Mouse (Mus musculus): ENCODE data around the gene Alkbh3.

GRCm38 (mm10) chr2:94010335-94011291, at the start of gene Alkbh3:
- TF ChIP-seq CHD2 (IDR thresholded peaks at IDR 0.05; ENCODE audit: low read depth, low read length) (no peak), HCFC1 (IDR thresholded peaks at IDR 0.05; ENCODE audit: borderline replicate concordance, insufficient read depth, low read length) (peak; percentile 86), ZNF384 (IDR thresholded peaks at IDR 0.05; ENCODE audit: low read depth, low read length) (no peak), MAFK (IDR thresholded peaks at IDR 0.05; ENCODE audit: insufficient read depth, low read depth, low read length) (no peak)
